Mouse (Mus musculus): Measurements from ENCODE around the gene Grpel1.

- no peak for TF ChIP-seq CTCF (IDR thresholded peaks at IDR 0.05; ENCODE audit: low read depth, low read length)
- TF ChIP-seq POLR2A (IDR thresholded peaks at IDR 0.05; ENCODE audit: extremely low read depth, insufficient read depth, low read length), result no peak
Observed at GRCm38 (mm10) chr5:36445028-36445427, 19.8 kb upstream of the Grpel1 start.

Data from liver, adult 2 months (tissue).